Mouse (Mus musculus) kidney, postnatal 0 days (tissue): ENCODE results near the gene Pfn1. TPM values are rescaled to one million over a fixed set of nuclear protein-coding genes. Genes with fewer than 3 reads are reported as not detected.

Experiments used
- ATAC-seq: fragments of 200-750 bp; cut with Nextera tagmentation; replicated peaks from 2 replicates; pipeline ENCODE4 v1.8.0; 2017; ENCODE audit warnings: low read depth, moderate number of reproducible peaks, moderate TSS enrichment, moderate library complexity; ENCODE audit not compliant: low FRiP score
- DNase-seq: peaks from one replicate; pipeline ENCODE4 v3.0.0-alpha.2; 2016; ENCODE audit warnings: low spot score
- H3K27ac ChIP-seq: fragments of 300-500 bp; sonication (generic); 2 replicates; pipeline ENCODE4 v1.5.1; 2014; ENCODE audit warnings: mild to moderate bottlenecking
- H3K27me3 ChIP-seq: fragments of 300-500 bp; sonication (generic); 2 replicates; pipeline ENCODE4 v1.6.1; 2014; ENCODE audit warnings: low read length, mixed read lengths; ENCODE audit not compliant: insufficient read depth
- H3K36me3 ChIP-seq: fragments of 300-500 bp; sonication (generic); 2 replicates; pipeline ENCODE4 v1.6.1; 2014; ENCODE audit warnings: low read length, mixed read lengths; ENCODE audit not compliant: insufficient read depth
- H3K4me1 ChIP-seq: fragments of 300-500 bp; sonication (generic); replicated peaks from 2 replicates; pipeline ENCODE4 v1.6.1; 2014; ENCODE audit warnings: antibody characterized with exemption, low read length, mixed read lengths; ENCODE audit not compliant: insufficient read depth
- H3K4me2 ChIP-seq: fragments of 300-500 bp; sonication (generic); 2 replicates; pipeline ENCODE4 v1.6.1; 2014; ENCODE audit warnings: mild to moderate bottlenecking, low read length, moderate library complexity, mixed read lengths
- H3K4me3 ChIP-seq: fragments of 300-500 bp; sonication (generic); replicated peaks from 2 replicates; pipeline ENCODE4 v1.5.1; 2014; ENCODE audit warnings: low read depth, low read length
- H3K9ac ChIP-seq: fragments of 300-500 bp; sonication (generic); 2 replicates; pipeline ENCODE4 v1.6.1; 2014; ENCODE audit warnings: low read depth, low read length
- H3K9me3 ChIP-seq: fragments of 300-500 bp; sonication (generic); replicated peaks from 2 replicates; pipeline ENCODE4 v1.6.1; 2016; ENCODE audit warnings: low read length, inconsistent platforms, mixed read lengths
- CTCF ChIP-seq: IDR thresholded peaks from 2 replicates; pipeline ENCODE4 v1.5.1; 2016; ENCODE audit warnings: antibody characterized with exemption, low read depth, mild to moderate bottlenecking, moderate library complexity
- WGBS: fragments of 180-500 bp; shearing (Covaris S2); extraction: QIAGEN DNeasy Blood & Tissue Kit; methylation state at CpG from one replicate; pipeline ENCODE4 v1.1.7; 2014; 5-methylcytosine and 5-hydroxymethylcytosine counted together
- polyA plus RNA-seq: library from polyadenylated mRNA; unstranded; fragments of >200 nt; fragmentation: Nextera tagmentation; extraction: Ambion mirVana; gene quantifications from 2 replicates; pipeline ENCODE4 v1.2.1, GENCODE M21; 2015

The Pfn1 gene
- polyA plus RNA-seq, 1 experiment from 2014 or later, result 1,513 TPM

DNA sequence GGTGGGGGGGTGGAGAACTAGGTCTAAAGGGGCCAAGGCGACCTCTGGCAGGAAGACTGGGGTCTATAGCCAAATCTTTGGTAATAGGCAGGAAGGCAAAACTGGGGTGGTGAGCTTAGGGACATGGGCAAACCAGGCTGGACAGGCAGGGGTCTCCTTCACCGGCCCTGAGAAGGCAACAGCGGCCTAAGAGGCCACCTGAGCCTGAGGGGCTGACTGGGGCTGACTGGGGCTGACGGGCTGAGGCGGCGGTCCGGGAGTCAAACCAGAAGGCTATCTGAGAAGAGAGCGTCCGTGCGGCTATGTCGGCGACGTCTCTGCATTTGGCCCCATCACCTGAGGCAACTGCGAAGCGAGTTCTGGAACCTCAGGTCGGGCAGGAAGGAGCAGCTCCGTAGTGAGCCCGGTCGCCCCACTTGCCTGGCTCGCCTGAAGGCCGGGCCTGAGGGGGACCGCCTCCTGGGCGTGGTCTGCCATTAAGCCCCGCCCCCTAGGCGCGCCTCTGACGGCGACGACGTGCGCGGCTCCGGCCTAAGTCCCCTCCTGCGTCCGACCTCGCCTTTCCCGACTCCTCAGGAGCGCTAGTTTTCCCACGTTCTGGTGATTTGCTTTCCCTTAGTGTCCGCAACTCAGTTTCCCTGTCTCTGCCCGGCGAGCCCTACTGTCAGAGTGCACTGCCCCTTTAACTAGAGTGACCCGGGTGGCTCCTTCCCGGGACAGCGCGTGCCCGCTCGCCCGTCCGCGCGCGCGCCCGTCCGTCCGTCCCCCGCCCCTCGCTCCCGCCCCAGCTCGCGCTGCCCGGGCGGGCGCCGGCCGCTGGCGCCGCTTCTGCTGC, 45.5 kb upstream of the Pfn1 start, which contains the start of the genes Inca1 and Kif1c:
Gene Inca1 (minus strand): TSS at position 434 of the 835 bp plus-strand sequence.
Gene Kif1c (plus strand): TSS at position 827 of the 835 bp plus-strand sequence.
- H3K27ac ChIP-seq, result peak within 1 kb of the TSS; percentile 97
- peak within 1 kb of the TSS; percentile 94 for H3K9ac ChIP-seq
- peaks cover 14% of the 10 kb centered on the region for H3K4me1 ChIP-seq
- H3K36me3 ChIP-seq, result peaks cover 7% of the 10 kb centered on the region; the same call in 1 of the 2 replicates
- H3K9me3 ChIP-seq, result no peaks in the 10 kb centered on the region
- H3K4me3 ChIP-seq, result peak within 1 kb of the TSS; percentile 89
- TF ChIP-seq CTCF, result peak; percentile 9; the same call in 1 of the 2 replicates
- DNase-seq (peak; percentile 93), ATAC-seq (peak; percentile 93)
- no peaks in the 10 kb centered on the region for H3K27me3 ChIP-seq
- peak within 1 kb of the TSS; percentile 94 for H3K4me2 ChIP-seq
- WGBS, result 2% methylated on average over 66 of the region's 69 CpGs

GRCm38 (mm10) chr11:70699051-70699450, 44.6 kb upstream of the Pfn1 start:
- Histone ChIP-seq H3K36me3 (no peaks in the 10 kb centered on the region), H3K27ac (no peak overlapping the region), H3K9me3 (no peaks in the 10 kb centered on the region), H3K9ac (no peak overlapping the region), H3K27me3 (no peaks in the 10 kb centered on the region), H3K4me3 (no peak overlapping the region), H3K4me1 (peaks cover 14% of the 10 kb centered on the region), H3K4me2 (no peak overlapping the region)
- 77% methylated on average over 2 of the region's 2 CpGs for WGBS
- TF ChIP-seq CTCF, result no peak
- ATAC-seq (no peak), DNase-seq (no peak)

GRCm38 (mm10) chr11:70697376-70697775, 42.9 kb upstream of the Pfn1 start:
- no peak for ATAC-seq
- peak; percentile 25; the same call in 1 of the 2 replicates for TF ChIP-seq CTCF
- Histone ChIP-seq H3K4me2 (no peak overlapping the region), H3K36me3 (no peaks in the 10 kb centered on the region), H3K27me3 (no peaks in the 10 kb centered on the region), H3K4me3 (no peak overlapping the region), H3K27ac (no peak overlapping the region), H3K9me3 (no peaks in the 10 kb centered on the region), H3K4me1 (peaks cover 14% of the 10 kb centered on the region), H3K9ac (no peak overlapping the region)
- DNase-seq, result no peak
- WGBS, result 77% methylated on average over 3 of the region's 3 CpGs

DNA sequence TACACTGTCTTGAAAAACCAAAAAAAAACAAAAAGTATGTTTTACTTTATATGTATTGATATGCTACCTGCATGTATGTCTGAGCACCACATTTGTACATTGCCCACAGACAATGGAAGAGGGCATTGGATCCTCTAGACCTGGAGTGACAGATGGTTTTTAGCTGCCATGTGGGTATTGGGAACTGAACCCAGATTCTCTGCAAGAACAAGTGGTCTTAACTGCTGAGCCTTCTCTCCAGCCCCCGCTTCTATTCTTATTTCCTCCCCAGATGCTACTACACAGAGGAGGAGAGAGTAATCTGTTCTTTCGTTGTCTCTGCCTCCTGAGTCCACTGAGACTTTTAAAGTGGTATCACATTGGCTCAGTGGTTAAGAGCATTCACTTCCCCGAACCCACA, 39.1 kb upstream of the Pfn1 start:
- WGBS, result 74% methylated on average over 3 of the region's 3 CpGs
- TF ChIP-seq CTCF, result no peak
- Histone ChIP-seq H3K27ac (no peak overlapping the region), H3K4me1 (peaks cover 6% of the 10 kb centered on the region; the same call in 1 of the 2 replicates), H3K4me3 (no peak overlapping the region), H3K4me2 (no peak overlapping the region), H3K27me3 (no peaks in the 10 kb centered on the region), H3K9me3 (no peaks in the 10 kb centered on the region), H3K9ac (no peak overlapping the region), H3K36me3 (no peaks in the 10 kb centered on the region)
- DNase-seq (no peak), ATAC-seq (no peak)

- Histone ChIP-seq H3K4me3 (no peak overlapping the region), H3K4me1 (peaks cover 14% of the 10 kb centered on the region; the same call in 1 of the 2 replicates), H3K27me3 (no peaks in the 10 kb centered on the region), H3K9ac (no peak overlapping the region), H3K36me3 (peaks cover 3% of the 10 kb centered on the region), H3K9me3 (no peaks in the 10 kb centered on the region), H3K4me2 (no peak overlapping the region), H3K27ac (no peak overlapping the region)
- 64% methylated on average over 4 of the region's 4 CpGs for WGBS
- no peak for TF ChIP-seq CTCF
- no peak for DNase-seq
- ATAC-seq, result no peak
Measured at GRCm38 (mm10) chr11:70689578-70689977, 35.1 kb upstream of the Pfn1 start.

- peaks cover 10% of the 10 kb centered on the region for H3K36me3 ChIP-seq
- H3K27ac ChIP-seq, result peak overlapping the region; percentile 85
- H3K27me3 ChIP-seq, result no peaks in the 10 kb centered on the region
- no peak; the same call in 1 of the 2 replicates for TF ChIP-seq CTCF
- H3K4me2 ChIP-seq, result peak overlapping the region; percentile 75
- DNase-seq (no peak), ATAC-seq (no peak)
- H3K9ac ChIP-seq, result peak overlapping the region; percentile 71
- H3K9me3 ChIP-seq, result no peaks in the 10 kb centered on the region
- peak overlapping the region; percentile 70 for H3K4me3 ChIP-seq
- 16% methylated on average over 8 of the region's 8 CpGs for WGBS
- H3K4me1 ChIP-seq, result peaks cover 14% of the 10 kb centered on the region; the same call in 1 of the 2 replicates
Measured at GRCm38 (mm10) chr11:70688372-70688771, 33.9 kb upstream of the Pfn1 start.
